Mouse (Mus musculus) liver, adult 2 months (tissue): Measurements from ENCODE around the gene Sox5.

Source experiments
- CTCF ChIP-seq: fragments of 200-500 bp; IDR thresholded peaks from 2 replicates; pipeline ENCODE4 v1.5.1; 2011; ENCODE audit warnings: low read depth, low read length, control low read depth
- POLR2A ChIP-seq: fragments of 200-500 bp; IDR thresholded peaks from 2 replicates; pipeline ENCODE4 v1.6.1; 2011; ENCODE audit warnings: low read length, control low read depth; ENCODE audit not compliant: insufficient read depth; ENCODE audit errors: extremely low read depth

DNA sequence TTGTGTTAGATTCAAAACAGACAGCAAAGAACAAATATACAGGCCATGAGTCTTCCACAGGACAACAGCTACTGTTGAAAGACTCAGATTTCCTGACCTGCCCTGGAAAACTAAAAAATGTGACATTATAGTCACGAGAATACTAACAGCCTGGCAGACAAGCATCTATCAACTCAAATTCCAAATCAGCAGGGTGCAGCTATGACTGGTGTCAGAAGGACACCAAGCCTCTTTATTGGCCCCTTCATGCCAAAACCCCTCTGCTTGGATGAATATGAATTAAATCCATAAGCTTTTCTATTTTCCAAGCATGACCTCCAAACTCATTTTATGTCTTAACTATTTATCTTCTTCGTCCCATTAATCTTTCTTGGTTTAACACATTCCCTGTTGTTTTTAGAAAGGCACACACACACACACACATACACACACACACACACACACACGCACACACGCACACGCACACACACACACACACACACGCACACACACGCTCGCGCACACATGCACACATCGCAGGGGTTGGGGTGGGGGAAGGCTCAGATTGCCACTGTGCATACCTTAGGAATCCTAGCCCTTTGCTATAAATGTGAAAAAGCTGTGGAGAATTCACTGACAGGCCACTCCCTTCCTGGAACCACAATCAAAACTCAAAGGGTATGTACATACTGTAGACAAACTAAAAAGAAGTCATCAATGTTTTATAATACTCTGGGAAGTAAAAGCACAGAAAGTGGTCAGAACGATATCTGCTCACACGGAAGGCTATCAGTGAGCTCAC lies 612.9 kb downstream of the Sox5 start:
- TF ChIP-seq CTCF, result no peak
- TF ChIP-seq POLR2A, result no peak
